Mouse (Mus musculus): Measurements from ENCODE around the gene Olfr99. TPM values are rescaled to one million over a fixed set of nuclear protein-coding genes. Genes with fewer than 3 reads are reported as not detected.
"Not testable (repeated sequence)": the region's sequence is repeated elsewhere in the genome, so short reads cannot be mapped to it uniquely, and the experiment has no call there.

The Olfr99 gene
- total RNA-seq (2021): not detected

DNA sequence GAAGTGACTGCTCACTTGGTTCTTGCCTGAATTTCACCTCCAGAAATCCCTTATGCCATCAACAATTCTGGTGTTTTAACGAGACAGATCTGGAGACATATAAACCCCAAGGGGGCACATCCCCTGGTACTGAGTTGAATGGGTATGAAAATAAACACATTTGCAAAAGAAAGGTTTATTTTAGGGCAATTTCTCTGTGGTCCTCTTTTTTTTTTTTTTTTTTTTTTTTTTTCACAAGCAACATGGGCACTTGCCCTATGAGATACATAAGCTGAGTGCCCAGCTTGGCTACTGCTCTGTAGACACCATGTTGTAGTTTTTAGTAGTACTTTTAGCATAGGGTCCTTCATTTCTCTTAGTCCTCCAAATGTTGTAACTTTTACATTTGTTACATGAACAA is at the start of gene Olfr99:
TSS of gene Olfr99 (minus strand) at position 101 of the 400 bp plus-strand sequence.
- intact Hi-C loops (cut with DNase I): no loop called here

GRCm38 (mm10) chr17:37316954-37317353 is 33.7 kb upstream of the Olfr99 start, which contains the start of gene Olfr102:
Olfr102 (minus strand) TSS chr17:37317054.
- intact Hi-C loops (cut with DNase I): no loop called here

More for the DNA sequence above, at the start of gene Olfr99:
- DNase-seq (ENCODE audit: low spot score): no peak

DNA sequence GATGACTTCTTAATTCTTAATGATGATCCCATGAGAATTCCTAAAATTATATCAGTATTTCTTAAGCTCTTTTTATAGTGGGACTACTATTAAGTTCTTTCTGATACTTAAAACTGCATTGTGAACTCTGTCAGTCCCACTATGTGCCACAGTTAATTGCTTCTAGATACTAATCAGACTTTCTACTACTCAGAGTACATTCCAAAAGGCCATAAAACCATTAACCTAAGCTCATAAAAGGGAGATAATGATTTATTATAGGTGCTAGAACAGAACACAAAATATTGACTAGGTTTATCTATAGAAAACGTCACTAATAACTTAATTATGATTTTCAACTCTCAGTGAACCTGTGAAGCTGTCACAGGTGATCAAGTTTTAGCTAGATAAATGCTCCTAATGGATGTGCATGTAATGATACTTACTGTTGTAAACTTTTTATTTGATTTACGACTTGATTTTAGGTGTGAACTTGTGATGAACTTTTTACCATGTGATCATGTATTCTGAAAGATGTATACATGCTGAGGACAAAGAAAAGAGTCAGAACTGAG is 27.0 kb upstream of the Olfr99 start:
- DNase-seq (ENCODE audit: low spot score): no peak
- intact Hi-C loops (cut with DNase I): no loop called here

More at GRCm38 (mm10) chr17:37316954-37317353, 33.7 kb upstream of the Olfr99 start, which contains the start of gene Olfr102:
- no peak for DNase-seq (ENCODE audit: low spot score)

DNA sequence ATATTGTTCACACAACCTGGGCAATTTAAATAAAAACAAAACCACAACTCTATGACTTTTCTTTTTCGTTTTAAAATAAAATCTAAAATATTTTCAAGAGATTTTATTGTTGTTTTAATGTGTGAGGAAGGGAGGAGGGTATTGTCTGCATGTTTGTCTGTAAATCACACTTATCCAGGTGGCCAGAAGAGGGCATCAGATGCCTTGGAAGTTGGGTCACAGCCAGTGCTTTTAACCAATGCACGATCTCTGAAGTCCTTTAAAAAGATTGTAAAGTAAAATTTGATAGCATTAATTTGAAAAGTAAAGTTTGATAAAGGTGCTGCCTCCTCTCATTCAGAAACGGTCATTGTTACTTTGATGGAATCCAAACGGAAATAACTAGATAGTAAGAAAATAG is 25.2 kb upstream of the Olfr99 start:
- DNase-seq (ENCODE audit: low spot score): no peak
- intact Hi-C loops (cut with DNase I): no loop called here

- intact Hi-C loops (cut with DNase I): no loop called here
- no peak for DNase-seq (ENCODE audit: low spot score)
Measured at GRCm38 (mm10) chr17:37304213-37304612, 21.0 kb upstream of the Olfr99 start, which contains the start of gene Olfr101. Olfr101 (minus strand) TSS chr17:37304313.

DNA sequence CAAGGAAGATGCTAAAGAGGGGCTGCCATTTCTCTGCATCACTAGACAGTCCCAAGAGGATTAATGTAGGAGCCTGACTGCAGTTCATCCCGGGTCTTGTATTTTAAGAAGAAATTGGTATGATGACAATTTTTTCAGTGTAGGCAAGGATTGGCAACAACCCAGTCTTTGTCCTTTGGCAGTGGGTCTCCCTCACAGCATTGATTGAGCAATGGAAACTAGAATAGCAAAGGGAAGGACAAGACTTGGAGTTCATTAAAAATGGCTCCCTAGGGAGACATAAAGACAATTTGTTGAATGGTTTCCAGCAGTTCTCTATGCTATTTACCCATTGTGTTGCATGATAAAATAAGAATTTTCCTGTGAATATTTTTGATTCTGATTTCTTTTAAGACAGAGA is 2.9 kb downstream of the Olfr99 start:
- no peak for DNase-seq (ENCODE audit: low spot score)
- intact Hi-C loops (cut with DNase I): no loop called here

GRCm38 (mm10) chr17:37276573-37276972 is 6.7 kb downstream of the Olfr99 start:
- no peak for DNase-seq (ENCODE audit: low spot score)
- intact Hi-C loops (cut with DNase I): no loop called here

DNA sequence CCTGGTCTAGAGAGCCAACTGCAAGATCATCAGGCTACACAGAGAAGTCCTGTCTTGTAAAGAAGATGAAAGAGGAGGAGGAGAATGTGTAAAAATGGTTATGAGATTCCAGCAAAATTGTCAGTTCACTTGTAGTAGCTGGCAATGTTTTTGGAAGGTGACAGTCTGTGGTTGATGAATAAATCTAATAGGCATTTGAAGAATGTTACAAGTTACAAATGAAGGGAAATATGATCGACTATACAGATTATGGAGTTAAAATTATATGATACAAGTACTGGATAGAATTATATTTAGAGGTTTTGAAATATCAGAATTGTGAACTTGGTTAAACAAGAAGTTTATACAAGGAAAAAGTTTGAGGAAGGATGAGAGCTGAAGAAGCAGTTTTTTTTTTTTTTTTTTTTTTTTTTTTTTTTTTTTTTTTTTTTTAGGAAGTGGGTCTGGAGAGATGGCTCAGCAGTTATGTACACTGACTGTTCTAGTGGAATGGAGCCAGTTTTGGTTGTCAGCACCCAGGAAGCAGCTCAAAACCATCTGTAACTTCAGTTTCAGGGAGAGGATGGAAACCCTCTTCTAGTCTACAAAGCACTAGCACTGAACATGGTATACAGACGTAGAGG is 7.5 kb downstream of the Olfr99 start:
- intact Hi-C loops (cut with DNase I): no loop called here
- no peak for DNase-seq (ENCODE audit: low spot score)

GRCm38 (mm10) chr17:37270702-37271092 is 12.6 kb downstream of the Olfr99 start:
- intact Hi-C loops (cut with DNase I): no loop called here
- peak; percentile 44 for DNase-seq (ENCODE audit: low spot score)

GRCm38 (mm10) chr17:37270058-37270701 is 13.1 kb downstream of the Olfr99 start, which contains the start of gene H2-M3:
H2-M3 (plus strand) TSS chr17:37270220.
- intact Hi-C loops (cut with DNase I): no loop called here
- DNase-seq (ENCODE audit: low spot score): peak; percentile 75

DNA sequence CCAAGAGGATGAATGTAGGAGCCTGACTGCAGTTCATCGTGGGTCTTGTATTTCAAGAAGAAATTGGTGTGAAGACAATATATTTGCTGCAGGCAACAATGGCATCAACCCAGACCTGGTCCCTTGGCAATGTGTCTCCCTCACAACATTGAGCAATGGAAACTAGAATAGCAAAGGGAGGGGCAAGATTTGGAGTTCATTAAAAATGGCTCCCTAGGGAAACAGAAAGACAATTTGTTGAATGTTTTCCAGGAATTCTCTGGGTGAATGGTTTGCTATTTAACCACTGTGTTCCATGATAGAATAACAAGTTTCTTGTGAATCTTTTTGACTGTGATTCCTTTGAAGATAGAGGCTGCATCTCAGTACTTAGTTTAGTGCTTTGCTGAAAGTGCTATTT is 19.6 kb downstream of the Olfr99 start, which contains the start of gene Olfr98:
TSS of gene Olfr98 (minus strand) at position 124 of the 400 bp plus-strand sequence.
- intact Hi-C loops (cut with DNase I): no loop called here

GRCm38 (mm10) chr17:37250544-37250943 is 32.7 kb downstream of the Olfr99 start:
- DNase-seq (ENCODE audit: low spot score): no peak
- intact Hi-C loops (cut with DNase I): no loop called here

More for the DNA sequence above, 19.6 kb downstream of the Olfr99 start, which contains the start of gene Olfr98:
- no peak for DNase-seq (ENCODE audit: low spot score)

- intact Hi-C loops (cut with DNase I): no loop called here
- DNase-seq (ENCODE audit: low spot score): no peak
Measured at GRCm38 (mm10) chr17:37249460-37249859, 33.8 kb downstream of the Olfr99 start.

DNA sequence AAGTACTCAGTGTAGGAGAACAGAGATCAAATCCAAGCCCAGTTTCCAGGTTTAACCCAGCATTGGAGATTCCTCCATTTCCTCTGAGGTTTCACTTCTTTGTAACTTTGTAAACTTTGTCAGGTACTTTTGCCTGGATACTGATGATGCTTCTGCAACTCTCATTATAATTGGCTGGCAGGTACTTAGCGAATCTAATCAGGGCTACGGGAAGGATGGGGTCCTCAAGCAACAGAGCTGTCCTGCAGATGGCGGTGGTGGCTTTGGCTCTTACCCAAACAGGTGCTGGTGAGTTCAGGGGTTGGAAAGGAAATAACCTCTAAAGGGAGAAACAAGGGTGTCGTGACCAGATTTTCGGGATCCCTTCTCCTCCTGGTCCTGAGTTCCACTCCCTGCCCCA is 36.5 kb downstream of the Olfr99 start:
- intact Hi-C loops (cut with DNase I): no loop called here
- DNase-seq (ENCODE audit: low spot score): no peak

DNA sequence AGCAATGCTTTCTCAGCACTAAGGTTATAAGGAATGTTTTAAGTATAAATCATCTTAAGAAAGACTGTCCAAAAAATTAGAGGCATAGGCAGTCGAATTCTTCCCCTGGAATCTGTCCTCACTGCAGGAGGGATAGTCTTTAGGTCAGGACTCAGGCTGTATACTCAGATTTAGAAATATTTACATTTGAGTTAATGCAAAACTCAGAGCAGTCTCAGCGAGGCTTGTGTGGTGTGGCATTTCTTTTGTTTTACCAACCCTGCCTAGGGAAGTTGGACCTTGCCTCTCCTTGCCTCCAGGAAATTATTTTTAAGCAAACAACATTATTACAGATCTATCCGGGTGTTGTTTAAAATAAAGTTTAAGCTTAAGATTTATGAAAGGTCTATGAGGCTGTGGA is 41.1 kb downstream of the Olfr99 start:
- intact Hi-C loops (cut with DNase I): no loop called here

DNA sequence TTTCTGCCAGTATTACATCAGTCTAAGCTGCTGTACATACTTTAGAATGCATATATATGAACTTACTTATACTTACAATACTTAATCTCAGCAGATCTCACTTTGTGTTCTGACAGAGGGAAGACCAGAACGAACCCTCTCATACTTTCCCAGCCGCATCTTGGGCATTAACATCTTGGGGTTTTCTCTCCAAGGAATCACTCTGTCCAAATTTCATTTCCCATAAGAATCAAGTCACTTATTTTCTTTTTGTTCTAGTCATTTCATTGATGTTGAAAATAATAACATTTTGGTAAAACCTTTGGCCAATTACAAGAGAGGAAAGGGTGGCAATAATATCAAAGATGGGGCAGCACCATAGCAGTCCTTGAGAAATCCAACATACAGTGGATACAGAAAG is 46.0 kb downstream of the Olfr99 start, which contains the start of gene Olfr97:
TSS of gene Olfr97 (minus strand) at position 101 of the 400 bp plus-strand sequence.
- intact Hi-C loops (cut with DNase I); DNase-seq (ENCODE audit: low spot score): not testable (repeated sequence)

More for the DNA sequence above, 41.1 kb downstream of the Olfr99 start:
- DNase-seq (ENCODE audit: low spot score): no peak

Other genes with a start within 250 kb of the Olfr99 start
- gene Gabbr1, start 237.5 kb downstream of the Olfr99 start, total RNA-seq (2021): 1 to 10 TPM; 6.9 to 7.4 TPM
- gene Olfr90, start 195.0 kb downstream of the Olfr99 start, total RNA-seq (2021): not detected
- not detected for gene Olfr91, start 185.2 kb downstream of the Olfr99 start, total RNA-seq (2021)
- gene Olfr92, start 163.4 kb downstream of the Olfr99 start, total RNA-seq (2021): not detected
- not detected for gene Olfr93, start 122.0 kb downstream of the Olfr99 start, total RNA-seq (2021)
- not detected for gene Ubd, start 89.6 kb downstream of the Olfr99 start, total RNA-seq (2021)
- not detected for gene Olfr94, start 82.5 kb downstream of the Olfr99 start, total RNA-seq (2021)
- gene Olfr95, start 70.3 kb downstream of the Olfr99 start, total RNA-seq (2021): not detected
- not detected for gene Olfr96, start 63.3 kb downstream of the Olfr99 start, total RNA-seq (2021)
- gene Olfr97, start 46.1 kb downstream of the Olfr99 start, total RNA-seq (2021): not detected
- not detected for gene Olfr98, start 19.7 kb downstream of the Olfr99 start, total RNA-seq (2021)
- gene H2-M3, start 13.2 kb downstream of the Olfr99 start, total RNA-seq (2021): 1 to 10 TPM; 3.0 to 3.2 TPM
- gene Olfr101, start 20.9 kb upstream of the Olfr99 start, total RNA-seq (2021): not detected
- not detected for gene Olfr102, start 33.6 kb upstream of the Olfr99 start, total RNA-seq (2021)
- not detected for gene Olfr103, start 56.2 kb upstream of the Olfr99 start, total RNA-seq (2021)
- not detected for gene Olfr104-ps, start 76.1 kb upstream of the Olfr99 start, total RNA-seq (2021)
- gene Olfr105-ps, start 95.6 kb upstream of the Olfr99 start, total RNA-seq (2021): not detected
- gene Olfr106-ps, start 106.9 kb upstream of the Olfr99 start, total RNA-seq (2021): not detected
- not detected for gene Olfr107, start 115.8 kb upstream of the Olfr99 start, total RNA-seq (2021)
- not detected for gene Olfr108, start 162.0 kb upstream of the Olfr99 start, total RNA-seq (2021)
- gene Olfr109, start 175.5 kb upstream of the Olfr99 start, total RNA-seq (2021): not detected
- gene H2-M2, start 200.1 kb upstream of the Olfr99 start, total RNA-seq (2021): not detected
- gene Olfr110, start 209.0 kb upstream of the Olfr99 start, total RNA-seq (2021): not detected
- gene Olfr111, start 224.6 kb upstream of the Olfr99 start, total RNA-seq (2021): not detected